Mouse (Mus musculus) spleen, adult 2 months (tissue): ENCODE data around the gene Rims3. TPM values are rescaled to one million over a fixed set of nuclear protein-coding genes. Genes with fewer than 3 reads are reported as not detected.

Experiments used
- DNase-seq, 2 experiments: peaks; one replicate each; pipeline versions ENCODE4 v3.0.0 to v3.0.0-alpha.2; 2012 to 2021; ENCODE audit warnings: low spot score in 2 of 2, low read depth in 1 of 2
- H3K27ac ChIP-seq: fragments of 200-500 bp; 2 replicates; pipeline ENCODE4 v1.5.1; 2012; ENCODE audit warnings: low read length, inconsistent platforms; ENCODE audit not compliant: insufficient read depth
- H3K27me3 ChIP-seq: fragments of 200-500 bp; 2 replicates; pipeline ENCODE4 v1.6.1; 2012; ENCODE audit warnings: mild to moderate bottlenecking, moderate library complexity, low read length, inconsistent platforms; ENCODE audit not compliant: control insufficient read depth, insufficient read depth
- H3K36me3 ChIP-seq: fragments of 200-500 bp; 2 replicates; pipeline ENCODE4 v1.6.1; 2012; ENCODE audit warnings: mild to moderate bottlenecking, low read length, inconsistent platforms; ENCODE audit not compliant: control insufficient read depth, insufficient read depth
- H3K4me1 ChIP-seq: fragments of 200-500 bp; 2 replicates; pipeline ENCODE4 v1.6.1; 2011; ENCODE audit warnings: inconsistent platforms; ENCODE audit not compliant: control insufficient read depth, insufficient read depth, insufficient read length
- H3K4me3 ChIP-seq: fragments of 200-500 bp; 2 replicates; pipeline ENCODE4 v1.5.1; 2011; ENCODE audit warnings: mild to moderate bottlenecking, inconsistent platforms; ENCODE audit not compliant: insufficient read depth, insufficient read length; ENCODE audit errors: extremely low read depth
- CTCF ChIP-seq: fragments of 200-500 bp; IDR thresholded peaks from 2 replicates; pipeline ENCODE4 v1.5.1; 2011; ENCODE audit warnings: mild to moderate bottlenecking, inconsistent platforms; ENCODE audit not compliant: insufficient read depth, insufficient read length, insufficient replicate concordance; ENCODE audit errors: extremely low read depth
- POLR2A ChIP-seq: fragments of 200-500 bp; IDR thresholded peaks from 2 replicates; pipeline ENCODE4 v1.6.1; 2011; ENCODE audit warnings: low read depth, low read length, inconsistent platforms
- WGBS: fragments of 180-500 bp; shearing (Covaris S2); methylation state at CpG from one replicate; pipeline ENCODE4 v1.1.7; 2018; 5-methylcytosine and 5-hydroxymethylcytosine counted together
- polyA plus RNA-seq: library from polyadenylated mRNA; depleted of rRNA; stranded (reverse); fragments of >200 nt; gene quantifications from 2 replicates; pipeline ENCODE4 v1.2.3, GENCODE M21; 2012

The Rims3 gene
- polyA plus RNA-seq, 1 experiment: 8.7 TPM

GRCm38 (mm10) chr4:120830767-120831166 lies 23.8 kb upstream of the Rims3 start:
- TF ChIP-seq POLR2A (no peak), CTCF (no peak)
- H3K4me3 ChIP-seq: no peak overlapping the region
- no peaks in the 10 kb centered on the region for H3K36me3 ChIP-seq
- WGBS: 80% methylated on average over 5 of the region's 5 CpGs
- no peaks in the 10 kb centered on the region for H3K4me1 ChIP-seq
- no peaks in the 10 kb centered on the region for H3K27me3 ChIP-seq
- H3K27ac ChIP-seq: no peak overlapping the region
- DNase-seq: no peak

GRCm38 (mm10) chr4:120831472-120831871 lies 23.1 kb upstream of the Rims3 start, which contains the start of gene Nfyc:
TSS of gene Nfyc (minus strand) at chr4:120831572.
- Histone ChIP-seq H3K36me3 (no peaks in the 10 kb centered on the region), H3K27me3 (no peaks in the 10 kb centered on the region), H3K4me1 (no peaks in the 10 kb centered on the region), H3K27ac (no peak within 1 kb of the TSS), H3K4me3 (no peak within 1 kb of the TSS)
- no peak for DNase-seq
- TF ChIP-seq POLR2A (no peak), CTCF (no peak)
- 93% methylated on average over 4 of the region's 4 CpGs for WGBS

GRCm38 (mm10) chr4:120841342-120841741 lies 13.3 kb upstream of the Rims3 start:
- no peaks in the 10 kb centered on the region for H3K27me3 ChIP-seq
- no peak overlapping the region for H3K4me3 ChIP-seq
- no peaks in the 10 kb centered on the region for H3K36me3 ChIP-seq
- H3K4me1 ChIP-seq: peaks cover 2% of the 10 kb centered on the region; the same call in 1 of the 2 replicates
- WGBS: 90% methylated on average over 3 of the region's 3 CpGs
- TF ChIP-seq CTCF (no peak), POLR2A (no peak)
- no peak overlapping the region for H3K27ac ChIP-seq
- no peak for DNase-seq

GRCm38 (mm10) chr4:120844423-120845082 lies 10.1 kb upstream of the Rims3 start:
- TF ChIP-seq POLR2A: no peak
- TF ChIP-seq CTCF: no peak
- no peak overlapping the region for H3K27ac ChIP-seq
- DNase-seq: no peak
- no peaks in the 10 kb centered on the region for H3K36me3 ChIP-seq
- WGBS: 46% methylated on average over 7 of the region's 7 CpGs
- no peaks in the 10 kb centered on the region for H3K27me3 ChIP-seq
- peaks cover 2% of the 10 kb centered on the region; the same call in 1 of the 2 replicates for H3K4me1 ChIP-seq
- H3K4me3 ChIP-seq: no peak overlapping the region

- TF ChIP-seq CTCF: no peak
- no peak for TF ChIP-seq POLR2A
- WGBS: 38% methylated on average over 4 of the region's 4 CpGs
- H3K27ac ChIP-seq: no peak overlapping the region
Observed at GRCm38 (mm10) chr4:120845098-120845497, 9.5 kb upstream of the Rims3 start.

GRCm38 (mm10) chr4:120848909-120849308 lies 5.7 kb upstream of the Rims3 start:
- 83% methylated on average over 6 of the region's 6 CpGs for WGBS
- Histone ChIP-seq H3K27ac (no peak overlapping the region), H3K4me3 (no peak overlapping the region), H3K27me3 (no peaks in the 10 kb centered on the region), H3K4me1 (peaks cover 2% of the 10 kb centered on the region; the same call in 1 of the 2 replicates), H3K36me3 (no peaks in the 10 kb centered on the region)
- DNase-seq: no peak
- TF ChIP-seq POLR2A (no peak), CTCF (no peak)

More at GRCm38 (mm10) chr4:120845098-120845497, 9.5 kb upstream of the Rims3 start:
- Histone ChIP-seq H3K4me1 (peaks cover 2% of the 10 kb centered on the region; the same call in 1 of the 2 replicates), H3K4me3 (no peak overlapping the region), H3K27me3 (no peaks in the 10 kb centered on the region), H3K36me3 (no peaks in the 10 kb centered on the region)
- DNase-seq: no peak

GRCm38 (mm10) chr4:120849451-120849850 lies 5.2 kb upstream of the Rims3 start:
- H3K4me3 ChIP-seq: no peak overlapping the region
- H3K27me3 ChIP-seq: no peaks in the 10 kb centered on the region
- peaks cover 2% of the 10 kb centered on the region; the same call in 1 of the 2 replicates for H3K4me1 ChIP-seq
- H3K27ac ChIP-seq: no peak overlapping the region
- TF ChIP-seq CTCF: no peak
- TF ChIP-seq POLR2A: no peak
- DNase-seq: no peak
- no peaks in the 10 kb centered on the region for H3K36me3 ChIP-seq
- WGBS: 89% methylated on average over 11 of the region's 11 CpGs
